Mouse (Mus musculus): ENCODE measurements around the gene R3hcc1l.

The R3hcc1l gene

DNA sequence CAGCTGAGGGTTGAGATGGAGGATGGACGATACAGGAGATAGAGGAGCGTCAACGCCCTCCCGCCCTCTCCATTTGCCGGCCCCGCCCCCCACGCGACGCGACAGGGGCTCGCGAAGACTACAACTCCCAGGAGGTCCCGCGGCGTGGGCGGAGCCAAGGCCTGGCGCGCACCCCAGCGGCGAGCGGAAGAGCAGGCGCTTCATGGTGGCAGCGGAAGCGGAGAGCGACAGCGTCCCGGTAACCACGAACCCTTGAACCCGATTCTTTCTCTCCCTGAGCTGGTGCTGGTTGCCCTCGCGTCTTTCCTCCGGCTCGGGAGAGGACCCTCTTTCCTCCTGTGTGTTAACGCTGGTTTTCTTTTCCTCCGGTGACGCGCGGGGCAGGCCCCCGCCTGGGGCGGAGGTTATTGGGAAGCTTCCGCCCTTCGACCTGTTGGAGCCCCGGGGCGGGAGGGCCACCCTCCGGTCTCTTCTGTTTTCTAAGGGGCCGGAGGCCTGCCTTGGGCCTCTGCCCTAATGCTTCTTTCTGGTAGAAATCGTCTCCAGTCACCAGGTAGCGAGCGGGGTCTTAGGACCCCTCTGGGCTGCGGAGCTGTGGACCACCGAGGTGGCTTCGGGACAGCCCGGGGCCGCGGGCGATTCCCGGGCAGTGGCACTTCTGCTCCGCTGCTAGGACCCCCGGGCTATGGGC is at the start of gene R3hcc1l:
Gene R3hcc1l, plus strand, starts transcription at position 140 of the 691 bp plus-strand sequence.
- in situ Hi-C loops (cut with MboI, MseI), result no loop called here

DNA sequence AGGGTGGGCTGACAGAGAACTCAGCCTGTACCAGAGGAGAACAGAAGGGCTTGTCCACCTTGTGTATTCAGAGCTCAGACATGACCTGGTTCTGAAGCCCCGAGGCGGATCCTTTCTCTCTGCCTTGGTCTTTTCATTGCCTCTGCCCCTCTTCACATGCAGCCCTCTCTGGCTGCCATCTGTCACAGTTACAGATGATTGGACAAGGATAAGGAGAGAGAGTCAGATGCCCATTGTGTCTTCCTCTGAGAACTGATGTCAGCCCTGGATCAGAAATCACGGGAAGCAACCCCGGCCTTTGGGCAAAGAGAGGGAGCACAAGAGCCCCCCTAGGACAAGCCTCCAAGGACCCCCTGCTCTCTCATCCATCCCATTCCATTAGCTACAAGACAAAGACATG is 47.0 kb upstream of the R3hcc1l start:
- in situ Hi-C loops (cut with MboI, MseI), result no loop called here

DNA sequence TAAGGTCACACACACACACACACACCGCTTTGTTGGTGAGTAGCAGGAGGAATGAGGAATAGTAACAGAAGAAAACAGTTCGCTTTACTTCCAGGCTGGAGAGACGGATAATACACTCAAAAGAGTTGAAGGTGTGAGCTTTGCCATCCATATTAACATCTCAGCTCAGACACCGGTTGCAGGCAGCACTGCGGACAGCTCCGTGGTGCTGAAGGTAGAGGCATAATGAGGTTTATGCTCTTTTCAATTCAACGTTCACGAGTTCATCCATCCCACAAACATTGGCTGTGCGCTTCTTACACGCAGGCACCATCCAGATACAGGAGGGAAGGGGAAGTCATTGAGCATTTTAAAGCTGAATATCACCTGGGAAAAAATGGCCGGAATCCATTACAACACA is 45.7 kb upstream of the R3hcc1l start:
- in situ Hi-C loops (cut with MboI, MseI), result no loop called here

DNA sequence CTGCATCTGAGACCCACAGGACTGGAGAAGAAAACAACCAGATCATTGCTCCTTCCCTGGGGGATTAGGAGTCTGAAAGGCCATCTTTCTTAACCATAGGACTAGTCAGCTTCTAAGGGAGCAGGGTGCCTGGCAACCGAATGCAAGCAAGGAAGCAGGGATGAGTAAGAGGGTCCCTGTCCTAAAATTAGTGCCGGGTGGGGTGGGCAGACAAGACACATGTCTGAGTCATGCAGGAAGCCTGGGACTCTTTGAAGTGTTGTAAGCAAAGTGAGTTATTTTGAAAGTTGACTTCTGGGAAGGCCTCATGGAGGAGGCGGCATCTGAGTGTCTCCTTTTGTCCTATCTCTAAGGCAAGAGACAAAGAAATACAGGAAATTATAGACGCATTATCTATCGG is 40.8 kb upstream of the R3hcc1l start:
- in situ Hi-C loops (cut with MboI, MseI), result no loop called here

DNA sequence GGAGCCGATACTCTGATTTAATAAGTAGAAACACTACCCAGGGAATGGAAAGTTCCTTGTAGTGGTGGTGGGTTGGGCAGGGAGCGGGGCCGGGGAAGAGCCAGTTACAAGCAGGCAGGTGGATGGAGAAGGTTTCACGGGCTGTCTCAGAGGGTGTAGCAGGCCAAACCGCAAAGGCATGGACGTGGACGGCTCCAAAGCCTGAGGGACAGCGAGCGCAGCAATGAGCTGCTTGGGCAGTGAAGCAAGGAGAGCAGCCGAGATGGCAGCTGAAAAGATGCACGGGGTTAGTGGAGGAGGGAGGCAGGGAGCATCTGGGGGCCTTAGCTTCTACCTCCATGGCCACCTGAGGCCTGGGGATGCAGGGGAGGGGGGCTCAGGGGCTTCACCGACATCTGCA is 40.3 kb upstream of the R3hcc1l start:
- in situ Hi-C loops (cut with MboI, MseI), result no loop called here

DNA sequence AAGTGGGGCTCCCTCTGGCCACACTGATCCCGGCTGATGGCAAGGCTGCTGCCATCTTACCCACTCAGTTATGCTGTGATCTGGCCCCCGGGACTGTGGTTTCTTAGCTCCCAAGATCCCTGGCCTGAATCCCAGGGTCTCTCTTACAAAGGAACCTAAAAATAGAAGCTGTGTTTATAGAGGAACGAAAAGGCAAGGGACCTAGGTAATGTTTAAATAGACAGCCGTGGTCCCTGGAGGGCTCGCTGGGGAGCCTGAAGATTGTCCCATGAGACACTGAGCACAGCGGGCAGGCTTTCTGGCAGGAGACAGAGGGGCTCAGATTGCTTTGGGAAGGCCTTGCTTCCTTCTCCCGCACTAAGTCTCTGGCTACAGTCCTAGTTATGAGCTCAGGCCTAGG is 33.1 kb upstream of the R3hcc1l start:
- in situ Hi-C loops (cut with MboI, MseI), result no loop called here

DNA sequence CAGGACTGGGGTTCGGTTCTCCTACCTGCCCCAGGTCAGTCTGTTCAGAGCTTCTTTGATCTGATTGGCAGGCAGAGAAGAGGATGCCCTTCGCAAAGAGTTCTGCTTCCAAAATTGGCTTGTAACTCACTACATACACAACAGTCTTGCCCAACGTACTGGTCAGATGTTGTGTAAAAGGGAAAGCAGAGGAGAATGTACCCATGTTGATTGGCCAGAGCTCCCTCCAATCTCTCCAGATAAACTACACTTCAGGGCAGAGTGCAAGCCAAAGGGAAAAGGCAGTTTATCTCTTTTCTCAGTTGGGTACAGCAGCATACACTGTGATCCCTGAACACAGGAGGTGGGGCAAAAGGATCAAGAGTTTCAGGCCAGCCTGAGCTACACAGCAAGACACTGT is 31.3 kb upstream of the R3hcc1l start:
- in situ Hi-C loops (cut with MboI, MseI), result no loop called here

DNA sequence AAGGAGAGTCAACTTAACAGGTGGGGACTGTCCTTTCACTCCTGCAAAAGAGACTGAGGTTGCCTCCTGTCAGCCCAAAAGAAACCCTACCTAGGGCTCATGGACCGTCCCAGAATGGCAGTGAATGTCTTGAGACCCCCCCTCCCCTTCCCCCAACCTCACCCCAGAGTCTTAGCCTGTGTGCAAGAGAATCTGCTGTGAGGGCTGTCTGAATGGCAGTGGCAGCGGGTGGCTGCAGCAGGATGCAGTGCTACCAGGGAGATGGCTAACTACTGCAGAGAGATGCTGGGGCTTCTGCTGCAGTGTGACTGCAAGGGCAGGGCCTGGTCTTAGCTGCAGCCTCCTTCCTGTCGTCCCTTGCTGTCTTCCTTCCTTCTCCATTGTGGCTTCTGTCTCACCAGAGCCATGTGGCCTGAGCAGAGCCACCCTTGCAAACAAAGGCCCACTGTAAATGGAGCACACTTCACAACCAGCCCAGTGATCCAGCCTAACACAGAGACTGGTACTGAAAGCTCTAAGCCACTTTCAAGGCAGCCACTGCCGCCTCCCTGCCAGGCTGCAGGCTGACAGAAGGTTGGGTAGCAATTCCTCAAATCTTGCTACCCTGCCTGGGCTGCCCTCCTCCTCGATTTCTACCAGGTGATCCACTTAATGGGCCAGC is 25.2 kb upstream of the R3hcc1l start:
- in situ Hi-C loops (cut with MboI, MseI), result no loop called here

DNA sequence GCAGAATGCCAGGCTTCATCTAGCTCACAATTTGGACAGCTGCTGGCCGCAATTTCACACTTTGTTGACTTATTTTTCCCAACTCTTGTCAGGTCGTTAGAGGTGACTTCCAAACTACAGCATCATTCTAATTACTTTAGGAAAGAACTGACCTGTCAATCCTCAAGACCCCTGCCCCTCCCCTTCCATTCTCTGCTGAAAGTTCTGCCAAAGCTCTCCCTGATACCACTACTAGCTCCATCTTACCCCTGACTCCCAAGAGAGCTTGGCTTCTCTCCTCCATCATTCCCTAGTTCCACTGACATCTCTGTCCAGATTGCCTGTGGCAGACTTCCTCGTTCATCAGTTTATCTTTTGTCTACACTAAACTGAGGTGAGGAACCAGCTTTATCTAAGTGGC is 14.4 kb upstream of the R3hcc1l start:
- in situ Hi-C loops (cut with MboI, MseI), result no loop called here

DNA sequence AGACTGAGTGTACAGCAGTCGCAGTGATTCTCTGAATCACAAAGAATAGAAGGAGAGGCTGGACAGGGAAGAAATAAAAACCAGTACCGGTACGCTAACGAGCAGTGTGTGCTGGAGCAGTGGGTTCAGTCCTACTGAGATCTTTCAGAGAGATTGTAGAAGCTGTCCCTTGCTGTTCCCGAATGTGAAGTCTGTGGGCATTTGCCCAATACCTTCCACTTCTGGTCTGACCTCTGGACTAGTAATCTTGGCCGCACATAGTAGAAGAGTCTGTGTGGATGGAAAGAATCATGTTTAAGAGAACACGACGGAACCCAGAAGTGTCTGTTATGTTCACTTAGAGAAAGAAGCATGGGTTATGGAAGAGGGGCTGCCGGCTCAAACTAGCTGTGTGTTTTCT is 8.9 kb upstream of the R3hcc1l start:
- in situ Hi-C loops (cut with MboI, MseI), result no loop called here

DNA sequence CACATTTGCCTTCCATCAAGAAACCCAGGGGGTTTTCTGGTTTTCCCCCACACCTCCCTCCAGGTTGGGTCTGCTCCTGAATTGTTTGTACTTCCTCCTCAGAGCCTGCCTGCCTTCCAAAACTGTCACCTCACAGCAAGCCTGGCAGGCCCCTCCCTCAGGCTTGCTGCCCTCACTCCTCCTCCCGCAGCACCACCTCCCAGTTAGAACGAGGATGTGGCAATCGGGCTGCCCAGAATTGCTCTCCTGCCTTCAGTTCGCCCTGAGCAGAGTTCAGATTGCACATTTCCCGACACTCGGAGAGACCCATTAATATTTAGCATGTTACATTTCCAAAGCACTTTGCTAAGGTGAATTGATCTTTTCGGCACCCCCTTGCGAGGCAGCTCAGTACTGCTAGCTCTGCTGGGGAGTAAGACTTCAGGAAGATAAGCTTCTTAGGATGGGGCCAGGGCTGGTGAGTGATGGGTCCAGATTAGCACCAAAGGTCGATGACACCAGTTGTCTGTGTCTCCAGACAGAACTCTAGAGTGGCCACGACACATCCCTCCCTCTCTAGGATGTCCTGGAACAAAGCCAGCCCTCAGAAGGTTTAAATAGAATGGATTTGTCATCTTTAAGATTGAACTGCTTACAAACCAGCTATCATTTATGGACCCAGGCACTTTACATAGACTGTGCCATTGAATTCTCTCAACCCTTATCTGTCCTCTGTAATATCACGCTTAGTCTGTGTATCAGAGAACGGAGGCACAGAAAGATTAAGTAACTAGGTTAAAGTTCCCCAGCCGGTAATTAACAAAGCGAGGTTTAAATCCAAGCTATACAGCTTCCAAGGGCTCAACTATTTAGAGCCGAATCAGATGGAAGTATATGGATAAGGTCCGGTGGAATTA is 8.0 kb upstream of the R3hcc1l start:
- in situ Hi-C loops (cut with MboI, MseI), result no loop called here

DNA sequence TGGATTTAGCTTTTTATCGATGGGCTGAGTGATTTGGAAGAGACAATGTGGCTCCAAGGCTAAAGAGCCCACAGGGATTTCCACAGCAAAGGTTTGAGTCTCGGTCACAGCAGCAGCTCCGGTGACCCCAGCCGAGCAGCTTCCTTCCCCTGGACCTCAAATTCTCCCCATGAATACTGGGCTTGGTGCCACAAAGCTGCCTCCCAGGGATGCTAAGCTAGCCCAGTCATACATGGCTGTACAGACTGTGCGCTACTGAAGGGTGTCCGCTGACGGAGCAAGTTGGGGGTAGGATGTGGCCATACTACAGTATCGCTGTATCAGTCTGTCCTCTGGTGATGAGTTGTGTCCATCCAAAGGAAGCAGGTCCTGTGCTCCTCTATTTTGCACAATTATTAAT is 2.9 kb upstream of the R3hcc1l start:
- in situ Hi-C loops (cut with MboI, MseI), result no loop called here

DNA sequence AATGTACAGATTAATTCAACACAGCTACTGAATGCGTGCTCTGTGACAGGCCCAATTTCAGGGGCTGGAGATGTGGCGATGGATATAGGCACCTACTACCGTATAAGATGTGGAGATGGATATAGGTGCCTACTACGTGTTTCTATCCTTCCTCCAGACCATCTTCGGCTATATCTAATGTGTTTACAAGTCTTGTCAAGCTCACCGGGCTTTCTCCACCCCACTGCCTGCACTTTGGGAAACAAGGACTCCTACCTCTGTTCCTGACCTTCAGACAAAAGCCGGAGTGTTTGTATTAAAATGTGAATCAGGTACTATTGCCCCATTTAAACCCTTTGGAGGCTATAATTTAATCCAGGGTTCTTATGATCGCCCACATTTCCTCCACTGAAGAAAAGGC is 2.4 kb upstream of the R3hcc1l start:
- in situ Hi-C loops (cut with MboI, MseI), result no loop called here

DNA sequence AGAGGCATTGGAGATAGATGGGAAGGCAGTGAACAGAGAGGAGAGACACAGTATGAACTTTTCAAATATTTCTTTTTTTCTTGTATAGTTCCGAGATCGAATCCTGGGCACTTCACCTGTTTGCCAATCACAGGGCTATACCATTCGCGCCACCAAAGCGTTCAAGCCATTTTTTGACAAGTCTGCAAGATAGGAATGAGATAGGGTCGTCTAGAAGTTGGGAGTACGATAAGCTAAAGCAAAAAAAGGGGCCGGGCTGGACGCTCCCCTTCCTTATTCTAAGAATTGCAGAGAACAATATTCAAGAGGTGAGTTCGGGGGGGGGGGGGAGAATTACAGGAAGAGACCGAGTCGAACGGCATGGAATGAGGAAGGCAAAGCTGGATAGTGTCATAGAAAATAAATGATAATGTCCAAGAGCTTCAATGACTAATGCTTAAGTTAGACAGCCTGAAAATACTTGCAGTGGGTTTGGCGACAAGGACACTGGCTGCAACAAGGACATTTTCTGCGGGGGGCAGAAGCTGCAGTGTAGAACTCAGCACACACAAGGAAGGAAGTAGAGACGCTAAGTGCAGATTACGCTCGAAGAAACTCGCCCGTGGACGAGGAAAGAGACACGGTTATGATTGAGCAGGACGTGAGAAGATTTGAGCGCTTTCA is 471 bp upstream of the R3hcc1l start:
- in situ Hi-C loops (cut with MboI, MseI), result no loop called here

DNA sequence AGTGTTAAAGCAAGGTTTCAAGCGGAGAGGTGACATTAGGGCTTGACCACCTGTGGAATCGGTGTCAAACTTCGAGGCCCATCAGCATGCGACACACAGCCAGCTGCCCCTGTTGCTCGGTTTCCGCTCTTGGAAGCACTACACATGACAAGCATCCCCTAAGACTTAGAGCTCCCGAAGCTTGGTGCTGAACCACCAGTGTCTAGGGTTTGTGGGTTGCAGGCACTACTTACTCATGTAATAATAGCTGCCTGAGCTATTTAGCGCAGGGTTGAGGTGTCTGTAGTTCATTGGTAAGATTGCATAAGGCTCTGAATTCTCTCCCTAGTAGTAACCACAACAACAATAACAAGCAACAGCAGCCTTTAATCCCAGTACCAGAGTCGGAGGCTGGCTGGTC is 1.2 kb downstream of the R3hcc1l start:
- in situ Hi-C loops (cut with MboI, MseI), result no loop called here

DNA sequence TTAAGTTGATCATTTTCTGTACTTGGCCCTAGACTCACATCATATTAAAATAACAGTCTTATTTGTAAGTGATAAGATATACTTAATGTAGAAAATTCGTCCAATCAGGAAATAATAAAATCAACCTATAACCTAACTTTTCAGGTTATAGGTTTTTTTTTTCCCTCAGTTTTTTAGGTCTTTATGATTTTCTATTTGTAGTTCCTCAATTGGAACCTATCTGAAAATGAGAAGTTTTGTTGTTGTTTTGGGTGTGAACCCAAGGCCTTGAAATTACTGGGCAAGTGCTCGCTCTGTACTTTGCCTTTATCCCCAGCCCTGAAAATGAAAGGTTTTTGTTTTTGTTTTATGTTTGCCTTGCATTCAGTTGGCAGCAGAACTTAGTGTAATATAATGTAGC is 6.1 kb downstream of the R3hcc1l start:
- in situ Hi-C loops (cut with MboI, MseI), result no loop called here

DNA sequence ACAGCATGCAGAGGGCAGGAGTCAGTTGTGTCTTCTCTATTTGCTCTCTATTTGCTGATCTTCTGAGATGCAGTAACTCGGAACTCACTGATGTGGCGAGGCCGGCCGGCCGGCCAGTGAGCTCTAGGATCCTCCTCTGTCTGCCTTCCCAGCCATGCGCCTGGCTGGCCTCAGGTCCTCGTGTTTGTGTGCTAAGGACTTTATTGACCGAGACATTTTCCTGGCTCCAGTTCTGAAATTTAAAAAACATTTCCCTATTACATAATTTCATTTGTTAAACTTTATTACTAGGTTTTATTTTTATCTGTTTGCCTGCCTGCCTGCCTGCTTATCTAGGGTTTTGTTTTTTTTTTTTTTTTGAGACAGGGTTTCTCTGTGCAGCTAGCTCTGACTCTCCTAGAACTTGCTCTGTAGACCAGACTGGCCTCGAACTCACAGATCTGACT is 11.5 kb downstream of the R3hcc1l start:
- in situ Hi-C loops (cut with MboI, MseI), result no loop called here

DNA sequence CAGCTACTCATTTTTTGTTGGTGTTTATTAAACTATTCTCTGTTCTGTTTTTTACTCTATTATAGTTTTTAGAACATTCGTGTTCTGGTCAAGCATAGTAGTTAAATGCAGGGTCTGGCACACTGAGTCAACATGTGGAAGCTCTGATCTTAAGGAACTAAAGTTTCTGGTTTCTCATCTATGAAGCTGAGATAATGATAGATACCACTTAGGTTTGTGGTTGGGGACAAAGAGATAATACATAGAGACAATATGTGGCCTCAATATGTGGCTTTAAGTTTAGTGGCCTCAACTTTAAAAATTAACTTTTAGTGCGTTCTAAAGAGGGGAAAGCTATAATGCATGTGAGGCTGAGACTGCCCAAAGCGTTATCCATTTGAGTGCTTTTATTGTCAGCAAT is 15.9 kb downstream of the R3hcc1l start:
- in situ Hi-C loops (cut with MboI, MseI), result no loop called here

DNA sequence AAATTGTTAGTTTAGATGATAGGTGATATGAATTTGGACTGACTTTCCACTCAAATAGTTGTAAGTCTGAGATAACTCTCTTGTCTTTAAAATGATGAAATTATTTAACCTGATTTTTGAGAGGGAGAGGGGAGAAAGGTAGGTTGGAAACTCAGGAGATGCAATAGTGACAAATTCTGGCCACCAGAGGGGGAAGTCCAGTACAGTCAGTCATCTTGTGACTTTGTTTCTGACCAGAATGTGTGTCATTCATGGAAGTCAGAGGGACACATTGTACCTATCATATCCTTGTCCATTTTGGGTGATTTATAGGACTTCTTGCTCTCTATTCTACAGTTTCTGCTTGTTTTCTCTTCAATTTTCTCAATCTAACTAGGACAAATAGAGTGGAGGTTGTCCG is 19.0 kb downstream of the R3hcc1l start:
- in situ Hi-C loops (cut with MboI, MseI), result no loop called here

DNA sequence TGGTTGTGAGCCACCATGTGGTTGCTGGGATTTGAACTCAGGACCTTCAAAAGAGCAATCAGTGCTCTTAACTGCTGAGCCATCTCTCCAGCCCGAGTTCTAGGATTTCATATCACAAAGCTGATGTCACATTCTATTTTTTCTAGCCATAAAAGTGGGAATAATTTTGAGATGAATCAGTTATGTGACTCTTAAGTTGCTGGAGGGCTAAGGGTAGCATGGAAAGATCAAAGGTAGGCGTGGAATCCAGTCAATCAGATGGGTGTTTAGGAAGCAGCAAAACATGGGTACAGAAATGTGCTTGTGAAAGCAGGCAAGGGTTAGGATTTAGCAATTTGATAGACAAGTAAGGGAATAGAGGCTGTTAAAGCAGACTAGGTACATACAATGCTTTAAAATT is 20.4 kb downstream of the R3hcc1l start:
- in situ Hi-C loops (cut with MboI, MseI), result no loop called here

DNA sequence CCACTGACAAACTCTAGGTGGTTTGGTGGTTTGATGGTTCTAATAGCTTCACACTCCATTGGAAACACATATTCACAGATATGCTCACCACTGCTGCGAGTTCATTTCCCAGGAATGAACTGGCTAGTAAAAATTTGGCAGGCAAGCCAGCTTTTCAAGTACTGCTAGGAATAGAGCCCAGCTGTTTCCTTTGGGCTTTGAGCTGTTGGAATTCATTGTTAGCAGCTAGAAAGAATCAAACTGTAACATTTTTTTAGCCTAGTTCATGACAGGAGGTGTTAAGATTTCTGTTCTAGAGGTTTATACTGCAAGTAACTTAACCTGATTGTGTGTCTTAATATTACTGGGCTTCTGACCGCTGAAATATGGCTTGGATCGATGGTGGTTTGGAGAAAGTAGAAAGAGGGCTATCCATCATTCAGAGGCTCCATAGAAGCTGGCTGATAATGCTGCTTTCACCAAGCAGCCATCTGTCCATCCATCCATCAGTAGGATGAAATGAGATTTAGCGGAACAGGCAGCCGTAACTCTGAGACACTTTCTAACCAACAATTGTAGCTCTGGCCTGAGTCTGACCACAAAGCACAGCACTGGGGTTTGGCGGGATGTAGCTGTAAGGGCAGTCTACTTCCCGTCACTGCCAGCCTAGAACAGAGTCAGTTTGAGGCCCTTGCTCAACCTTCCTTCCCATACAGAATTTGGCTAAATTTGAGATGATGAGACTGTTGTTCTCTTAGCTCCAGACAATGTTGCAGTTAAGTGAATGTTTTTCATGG is 21.0 kb downstream of the R3hcc1l start:
- in situ Hi-C loops (cut with MboI, MseI), result no loop called here
